Mouse (Mus musculus) thymus, postnatal 25 days (tissue): ENCODE results near the gene Itprid2.
"Not testable (repeated sequence)": the region's sequence is repeated elsewhere in the genome, so short reads cannot be mapped to it uniquely, and the experiment has no call there.

Source experiments
- DNase-seq: peaks from one replicate; pipeline ENCODE4 v3.0.0; 2022

Gene Itprid2

GRCm38 (mm10) chr2:79634528-79635400 is at the start of gene Itprid2:
Gene Itprid2 (plus strand): TSS chr2:79635352.
- peak; percentile 99 for DNase-seq

- DNase-seq, result no peak
Measured at GRCm38 (mm10) chr2:79596177-79596576, 39.0 kb upstream of the Itprid2 start.

- DNase-seq, result no peak
Measured at GRCm38 (mm10) chr2:79597090-79597489, 38.1 kb upstream of the Itprid2 start.

GRCm38 (mm10) chr2:79601109-79601508 is 34.0 kb upstream of the Itprid2 start:
- not testable (repeated sequence) for DNase-seq

GRCm38 (mm10) chr2:79601691-79602116 is 33.4 kb upstream of the Itprid2 start:
- no peak for DNase-seq

- DNase-seq, result no peak
Measured at GRCm38 (mm10) chr2:79602306-79602705, 32.8 kb upstream of the Itprid2 start.

- no peak for DNase-seq
Measured at GRCm38 (mm10) chr2:79603363-79603762, 31.8 kb upstream of the Itprid2 start.

GRCm38 (mm10) chr2:79606033-79606432 is 29.1 kb upstream of the Itprid2 start:
- no peak for DNase-seq

GRCm38 (mm10) chr2:79607181-79607580 is 28.0 kb upstream of the Itprid2 start:
- no peak for DNase-seq

- DNase-seq, result no peak
Measured at GRCm38 (mm10) chr2:79608301-79609074, 26.7 kb upstream of the Itprid2 start.

GRCm38 (mm10) chr2:79610894-79611293 is 24.3 kb upstream of the Itprid2 start:
- DNase-seq, result no peak

GRCm38 (mm10) chr2:79618145-79618544 is 17.0 kb upstream of the Itprid2 start:
- no peak for DNase-seq

GRCm38 (mm10) chr2:79618614-79619568 is 16.3 kb upstream of the Itprid2 start:
- DNase-seq, result no peak

GRCm38 (mm10) chr2:79623256-79623655 is 11.9 kb upstream of the Itprid2 start:
- no peak for DNase-seq

- no peak for DNase-seq
Measured at GRCm38 (mm10) chr2:79627624-79628023, 7.5 kb upstream of the Itprid2 start.

- no peak for DNase-seq
Measured at GRCm38 (mm10) chr2:79630231-79630630, 4.9 kb upstream of the Itprid2 start.

GRCm38 (mm10) chr2:79635426-79636291 is 507 bp downstream of the Itprid2 start:
- peak; percentile 74 for DNase-seq

GRCm38 (mm10) chr2:79638924-79639323 is 3.8 kb downstream of the Itprid2 start:
- no peak for DNase-seq

GRCm38 (mm10) chr2:79646237-79646688 is 11.1 kb downstream of the Itprid2 start:
- peak; percentile 50 for DNase-seq

- DNase-seq, result no peak
Measured at GRCm38 (mm10) chr2:79647094-79647493, 11.9 kb downstream of the Itprid2 start.

- DNase-seq, result no peak
Measured at GRCm38 (mm10) chr2:79647728-79648127, 12.6 kb downstream of the Itprid2 start.

- no peak for DNase-seq
Measured at GRCm38 (mm10) chr2:79651185-79651584, 16.0 kb downstream of the Itprid2 start.
